Mouse (Mus musculus) stomach, postnatal 0 days (tissue): ENCODE data around the gene Clcn6. TPM values are rescaled to one million over a fixed set of nuclear protein-coding genes. Genes with fewer than 3 reads are reported as not detected.

Source experiments
- ATAC-seq: fragments of 200-750 bp; cut with Nextera tagmentation; 2 replicates; pipeline ENCODE4 v1.8.0; 2017; ENCODE audit not compliant: low FRiP score, low TSS enrichment
- DNase-seq: peaks from one replicate; pipeline ENCODE4 v3.0.0-alpha.2; 2016; ENCODE audit warnings: low spot score
- H3K27ac ChIP-seq: fragments of 300-500 bp; sonication (generic); replicated peaks from 2 replicates; pipeline ENCODE4 v1.5.1; 2014; ENCODE audit warnings: mild to moderate bottlenecking, control low read depth
- H3K27me3 ChIP-seq: fragments of 300-500 bp; sonication (generic); 2 replicates; pipeline ENCODE4 v1.6.1; 2014; ENCODE audit warnings: low read length; ENCODE audit not compliant: control insufficient read depth, insufficient read depth
- H3K36me3 ChIP-seq: fragments of 300-500 bp; sonication (generic); 2 replicates; pipeline ENCODE4 v1.6.1; 2014; ENCODE audit warnings: low read length, mixed read lengths; ENCODE audit not compliant: control insufficient read depth, insufficient read depth
- H3K4me1 ChIP-seq: fragments of 300-500 bp; sonication (generic); replicated peaks from 2 replicates; pipeline ENCODE4 v1.6.1; 2014; ENCODE audit warnings: antibody characterized with exemption; ENCODE audit not compliant: control insufficient read depth, insufficient read depth
- H3K4me2 ChIP-seq: fragments of 300-500 bp; sonication (generic); replicated peaks from 2 replicates; pipeline ENCODE4 v1.6.1; 2014; ENCODE audit warnings: low read depth, mild to moderate bottlenecking, control low read depth, moderate library complexity
- H3K4me3 ChIP-seq: fragments of 300-500 bp; sonication (generic); 2 replicates; pipeline ENCODE4 v1.5.1; 2014; ENCODE audit warnings: low read depth, low read length, control low read depth
- H3K9ac ChIP-seq: fragments of 300-500 bp; sonication (generic); 2 replicates; pipeline ENCODE4 v1.6.1; 2014; ENCODE audit warnings: mild to moderate bottlenecking, low read length, control low read depth, mixed read lengths
- H3K9me3 ChIP-seq: fragments of 300-500 bp; sonication (generic); 2 replicates; pipeline ENCODE4 v1.6.1; 2016; ENCODE audit warnings: low read length; ENCODE audit not compliant: control insufficient read depth
- CTCF ChIP-seq: IDR thresholded peaks from 2 replicates; pipeline ENCODE4 v1.5.1; 2016; ENCODE audit warnings: antibody characterized with exemption, low read depth, mild to moderate bottlenecking, moderate library complexity
- EP300 ChIP-seq: optimal IDR thresholded peaks from 2 replicates; pipeline ENCODE3; 2016; ENCODE audit warnings: antibody characterized with exemption
- WGBS: fragments of 180-500 bp; shearing (Covaris S2); extraction: QIAGEN DNeasy Blood & Tissue Kit; methylation state at CpG from one replicate; pipeline ENCODE4 v1.1.7; 2014; 5-methylcytosine and 5-hydroxymethylcytosine counted together
- polyA plus RNA-seq: library from polyadenylated mRNA; unstranded; fragments of >200 nt; fragmentation: Nextera tagmentation; extraction: Ambion mirVana; gene quantifications from 2 replicates; pipeline ENCODE4 v1.2.1, GENCODE M21; 2015

The Clcn6 gene
- polyA plus RNA-seq, 1 experiment from 2014 or later: 1.8 TPM

DNA sequence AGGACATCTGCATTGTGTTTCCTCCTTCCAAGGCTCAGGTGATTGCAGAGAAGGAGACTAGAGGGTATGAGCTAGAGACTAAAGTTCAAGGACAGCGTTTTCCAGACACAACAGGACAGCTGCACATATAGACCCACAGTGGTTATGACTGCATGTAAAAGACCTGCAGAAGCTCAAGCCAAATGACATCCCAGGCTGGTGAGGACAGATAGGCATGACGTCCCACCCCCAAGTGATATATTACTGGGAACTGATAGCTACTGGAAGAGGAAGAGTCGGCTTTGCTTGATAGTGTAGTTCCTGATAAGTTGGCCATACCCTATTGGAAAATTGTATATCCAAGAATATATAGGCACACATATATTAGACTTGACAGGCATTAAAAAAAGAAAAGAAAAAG lies 62.4 kb downstream of the Clcn6 start:
- no peaks in the 10 kb centered on the region for H3K36me3 ChIP-seq
- no peak overlapping the region for H3K9ac ChIP-seq
- ATAC-seq (no peak), DNase-seq (no peak)
- no peak for TF ChIP-seq CTCF
- TF ChIP-seq EP300: no peak
- no peaks in the 10 kb centered on the region for H3K27me3 ChIP-seq
- no peaks in the 10 kb centered on the region for H3K4me1 ChIP-seq
- H3K27ac ChIP-seq: no peak overlapping the region
- H3K4me2 ChIP-seq: no peak overlapping the region
- no peak overlapping the region for H3K4me3 ChIP-seq
- WGBS: 76% methylated on average over 3 of the region's 3 CpGs
- no peaks in the 10 kb centered on the region; the same call in 1 of the 2 replicates for H3K9me3 ChIP-seq

DNA sequence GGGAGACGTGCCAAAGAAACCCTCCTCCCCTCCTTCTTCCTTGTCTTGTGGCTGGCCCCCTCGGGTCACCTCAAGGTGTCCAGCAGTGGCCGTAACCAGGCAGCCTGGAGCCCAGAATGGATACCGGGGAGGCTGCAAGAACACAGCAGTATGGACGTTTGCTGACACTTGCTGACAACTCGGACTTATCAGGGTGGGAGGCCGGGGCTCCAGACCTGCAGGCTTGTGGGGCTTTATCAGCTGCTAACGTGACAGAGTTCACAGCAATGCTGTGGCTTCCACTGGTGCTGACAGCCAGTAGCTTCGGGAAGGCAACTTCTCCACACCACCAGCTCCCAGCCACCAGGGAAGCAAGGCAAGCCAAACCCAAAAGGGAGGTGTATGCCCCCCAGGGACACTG lies 69.3 kb downstream of the Clcn6 start:
- Histone ChIP-seq H3K36me3 (no peaks in the 10 kb centered on the region), H3K4me2 (no peak overlapping the region), H3K4me1 (no peaks in the 10 kb centered on the region), H3K4me3 (no peak overlapping the region), H3K27me3 (no peaks in the 10 kb centered on the region), H3K9ac (no peak overlapping the region), H3K9me3 (no peaks in the 10 kb centered on the region), H3K27ac (no peak overlapping the region)
- no peak for DNase-seq
- TF ChIP-seq EP300 (no peak), CTCF (no peak)
- ATAC-seq: no peak
- WGBS: 36% methylated on average over 9 of the region's 9 CpGs

DNA sequence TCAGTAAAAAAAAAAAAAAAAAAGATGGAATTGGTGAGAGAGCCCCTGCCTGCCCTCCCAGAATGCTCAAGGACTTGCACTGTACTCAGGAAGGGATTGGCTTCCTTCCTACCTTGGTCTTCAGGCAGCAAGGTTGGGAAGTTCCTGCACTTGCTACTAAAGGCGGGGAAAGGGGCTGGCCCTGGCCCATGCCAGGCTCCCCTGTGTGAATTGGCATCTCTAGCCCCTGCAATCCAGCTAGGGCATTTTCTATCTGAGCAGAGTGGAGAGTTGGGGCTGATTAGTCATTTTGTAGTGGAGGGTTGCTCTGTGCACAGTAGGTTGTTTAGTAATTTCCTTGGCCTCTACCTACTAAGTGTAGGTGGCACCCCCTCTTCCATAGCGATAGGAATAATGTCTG lies 69.8 kb downstream of the Clcn6 start:
- no peak for DNase-seq
- Histone ChIP-seq H3K36me3 (no peaks in the 10 kb centered on the region), H3K4me1 (no peaks in the 10 kb centered on the region), H3K27me3 (no peaks in the 10 kb centered on the region), H3K4me3 (no peak overlapping the region), H3K27ac (no peak overlapping the region), H3K9ac (no peak overlapping the region), H3K9me3 (no peaks in the 10 kb centered on the region), H3K4me2 (no peak overlapping the region)
- no peak for ATAC-seq
- 83% methylated on average over 2 of the region's 2 CpGs for WGBS
- no peak for TF ChIP-seq CTCF
- no peak for TF ChIP-seq EP300

DNA sequence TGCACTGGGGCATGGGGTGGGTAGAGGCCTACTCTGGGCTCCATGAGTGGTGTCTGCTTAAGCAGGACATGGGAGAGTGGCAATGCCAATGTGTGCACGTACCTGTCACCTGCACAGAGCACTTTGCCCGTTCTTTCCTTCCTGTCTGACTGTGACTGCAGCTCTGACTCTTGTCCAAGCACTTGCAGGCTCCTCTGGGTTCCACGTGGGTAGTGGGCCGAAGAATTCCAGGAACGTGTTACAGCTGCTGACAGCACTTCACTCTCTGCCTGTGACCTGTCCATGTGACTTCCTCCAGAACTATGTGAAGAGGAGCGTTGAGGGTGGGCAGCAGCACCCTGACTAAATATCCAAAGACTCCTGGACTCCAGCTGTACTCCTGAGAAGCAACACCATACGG lies 72.9 kb downstream of the Clcn6 start:
- TF ChIP-seq CTCF (no peak), EP300 (no peak)
- Histone ChIP-seq H3K9me3 (no peaks in the 10 kb centered on the region), H3K27me3 (no peaks in the 10 kb centered on the region), H3K4me3 (no peak overlapping the region), H3K4me1 (no peaks in the 10 kb centered on the region), H3K4me2 (no peak overlapping the region), H3K27ac (no peak overlapping the region), H3K36me3 (no peaks in the 10 kb centered on the region), H3K9ac (no peak overlapping the region)
- ATAC-seq: no peak
- WGBS: 54% methylated on average over 7 of the region's 7 CpGs
- DNase-seq: no peak

DNA sequence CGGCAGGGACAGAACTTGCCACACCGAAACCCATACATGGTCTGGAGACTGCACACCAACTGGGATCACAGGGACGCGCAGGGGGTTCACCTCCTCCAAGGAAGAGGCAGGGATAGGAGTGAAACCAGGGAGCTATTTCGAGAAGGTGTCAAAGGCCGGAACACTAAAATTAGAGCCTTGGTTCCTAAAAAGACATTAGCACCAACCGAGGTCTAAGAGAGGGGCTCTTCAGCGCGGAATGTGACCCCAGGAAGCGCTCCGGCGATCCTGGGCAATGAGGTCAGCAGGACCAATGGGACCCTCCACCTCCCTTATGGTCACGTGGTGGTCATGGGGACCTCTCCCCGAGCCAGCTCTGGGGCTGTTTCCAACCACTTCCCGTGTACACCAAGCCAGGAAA lies 75.0 kb downstream of the Clcn6 start:
- Histone ChIP-seq H3K27ac (no peak overlapping the region), H3K27me3 (no peaks in the 10 kb centered on the region), H3K36me3 (no peaks in the 10 kb centered on the region), H3K4me2 (no peak overlapping the region), H3K9ac (no peak overlapping the region), H3K4me3 (no peak overlapping the region), H3K4me1 (no peaks in the 10 kb centered on the region), H3K9me3 (no peaks in the 10 kb centered on the region)
- TF ChIP-seq EP300 (no peak), CTCF (no peak)
- DNase-seq: no peak
- ATAC-seq: no peak
- 87% methylated on average over 15 of the region's 15 CpGs for WGBS

DNA sequence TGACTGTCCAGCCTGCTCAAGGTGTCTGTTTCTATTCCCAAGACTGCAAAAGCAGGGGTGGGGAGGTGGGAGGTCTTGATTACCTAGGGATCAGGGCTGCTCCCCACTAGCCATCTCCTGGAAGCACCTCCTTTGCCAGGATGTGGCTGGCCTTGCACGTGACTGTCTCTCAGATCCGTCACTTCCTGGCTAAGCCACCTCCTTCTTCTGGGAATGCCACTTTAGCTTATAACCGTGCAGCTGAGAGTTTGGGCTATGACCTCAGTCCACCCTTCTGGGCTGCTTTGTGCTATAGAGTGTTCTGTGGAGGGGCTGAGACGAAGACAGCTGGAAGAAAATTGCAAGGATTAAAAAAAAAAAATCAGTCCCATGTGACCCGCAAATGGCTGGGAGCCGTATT lies 75.8 kb downstream of the Clcn6 start:
- no peak overlapping the region for H3K4me3 ChIP-seq
- no peak for ATAC-seq
- no peak overlapping the region for H3K27ac ChIP-seq
- H3K9ac ChIP-seq: no peak overlapping the region
- H3K36me3 ChIP-seq: no peaks in the 10 kb centered on the region
- no peaks in the 10 kb centered on the region for H3K9me3 ChIP-seq
- H3K4me2 ChIP-seq: no peak overlapping the region
- DNase-seq: no peak
- TF ChIP-seq CTCF: no peak
- TF ChIP-seq EP300: no peak
- H3K4me1 ChIP-seq: no peaks in the 10 kb centered on the region
- 43% methylated on average over 6 of the region's 6 CpGs for WGBS
- no peaks in the 10 kb centered on the region for H3K27me3 ChIP-seq
